Mouse (Mus musculus) frontal cortex, adult 2 months (tissue): ENCODE measurements around the gene Gad2. TPM values are rescaled to one million over a fixed set of nuclear protein-coding genes. Genes with fewer than 3 reads are reported as not detected.

Experiments
- polyA plus RNA-seq: library from polyadenylated mRNA; depleted of rRNA; stranded (reverse); fragments of >200 nt; gene quantifications from 2 replicates; pipeline ENCODE4 v1.2.3, GENCODE M21; 2012; rRNA removed

Gad2 gene
- polyA plus RNA-seq, 1 experiment = 93.6 TPM

Other genes with a start within 250 kb of the Gad2 start
- gene Apbb1ip, start 151.9 kb downstream of the Gad2 start, polyA plus RNA-seq = 3.5 and 3.8 TPM in 2 replicates